Mouse (Mus musculus) forebrain, embryonic 12.5 days (tissue): ENCODE data around the gene Hectd2. TPM values are rescaled to one million over a fixed set of nuclear protein-coding genes. Genes with fewer than 3 reads are reported as not detected.

Experiments used
- ATAC-seq: fragments of 200-750 bp; cut with Nextera tagmentation; 2 replicates; pipeline ENCODE4 v1.8.0; 2017; ENCODE audit warnings: moderate TSS enrichment; ENCODE audit not compliant: low FRiP score
- H3K27ac ChIP-seq: fragments of 300-500 bp; sonication (generic); 2 replicates; pipeline ENCODE4 v1.5.1; 2016; ENCODE audit warnings: mild to moderate bottlenecking
- H3K27me3 ChIP-seq: fragments of 300-500 bp; sonication (generic); 2 replicates; pipeline ENCODE4 v1.6.1; 2016; ENCODE audit warnings: mild to moderate bottlenecking
- H3K36me3 ChIP-seq: fragments of 300-500 bp; sonication (generic); replicated peaks from 2 replicates; pipeline ENCODE4 v1.6.1; 2016; ENCODE audit warnings: mild to moderate bottlenecking
- H3K4me1 ChIP-seq: fragments of 300-500 bp; sonication (generic); 2 replicates; pipeline ENCODE4 v1.6.1; 2016
- H3K4me2 ChIP-seq: fragments of 300-500 bp; sonication (generic); 2 replicates; pipeline ENCODE4 v1.6.1; 2016; ENCODE audit warnings: mild to moderate bottlenecking, moderate library complexity
- H3K4me3 ChIP-seq: fragments of 300-500 bp; sonication (generic); replicated peaks from 2 replicates; pipeline ENCODE4 v1.5.1; 2016; ENCODE audit warnings: mild to moderate bottlenecking
- H3K9ac ChIP-seq: fragments of 300-500 bp; sonication (generic); 2 replicates; pipeline ENCODE4 v1.6.1; 2016; ENCODE audit warnings: mild to moderate bottlenecking
- H3K9me3 ChIP-seq: fragments of 300-500 bp; sonication (generic); 2 replicates; pipeline ENCODE4 v1.6.1; 2016
- WGBS: fragments of 180-500 bp; shearing (Covaris S2); methylation state at CpG from one replicate; pipeline ENCODE4 v1.1.7; 2016; 5-methylcytosine and 5-hydroxymethylcytosine counted together
- polyA plus RNA-seq: library from polyadenylated mRNA; unstranded; fragments of >200 nt; fragmentation: Nextera tagmentation; extraction: Ambion mirVana; gene quantifications from 2 replicates; pipeline ENCODE4 v1.2.1, GENCODE M21; 2016

Gene Hectd2
- polyA plus RNA-seq, 1 experiment from 2014 or later = 11.5 TPM

DNA sequence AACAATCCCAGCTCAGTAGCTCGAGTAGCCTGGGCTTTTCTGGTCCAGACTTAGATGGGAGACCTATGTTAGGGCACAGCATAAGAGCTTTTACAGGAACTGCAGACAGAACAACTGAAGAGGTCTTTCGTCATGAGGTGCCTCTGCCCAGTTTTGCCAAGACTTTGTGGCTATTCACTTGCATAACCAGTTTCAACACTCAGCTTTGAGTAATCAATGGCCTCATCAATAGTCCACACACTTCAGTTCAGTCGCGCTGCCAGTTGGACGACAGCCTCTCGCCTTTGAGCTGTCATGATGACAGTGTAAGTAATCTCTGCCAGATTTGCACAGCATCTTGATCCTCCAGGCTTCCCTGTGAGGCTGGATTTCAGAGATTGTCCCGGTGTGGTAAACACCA, 80.3 kb downstream of the Hectd2 start:
- Histone ChIP-seq H3K27me3 (no peaks in the 10 kb centered on the region), H3K9me3 (no peaks in the 10 kb centered on the region), H3K4me1 (no peaks in the 10 kb centered on the region), H3K4me2 (no peak overlapping the region), H3K36me3 (no peaks in the 10 kb centered on the region), H3K27ac (no peak overlapping the region), H3K4me3 (no peak overlapping the region), H3K9ac (no peak overlapping the region)
- ATAC-seq = no peak
- 82% methylated on average over 7 of the region's 7 CpGs for WGBS

DNA sequence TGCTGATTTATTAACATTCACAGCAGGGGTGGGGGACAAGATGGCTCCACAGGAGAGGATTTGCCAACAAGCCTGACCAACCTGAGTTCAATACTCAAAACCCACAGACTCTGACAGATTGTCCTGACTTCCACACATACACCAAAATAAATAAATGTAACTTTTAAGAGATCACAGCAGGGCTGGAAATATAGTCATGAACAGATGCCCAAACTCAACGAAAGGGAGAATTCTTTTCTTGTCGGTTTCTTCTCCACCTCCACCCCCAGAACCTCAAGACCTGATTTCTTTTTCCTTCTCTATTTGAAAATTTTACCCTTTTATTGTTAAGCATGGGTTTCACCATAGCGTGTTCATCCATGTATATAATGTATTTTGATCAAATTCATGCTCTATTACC, 82.8 kb downstream of the Hectd2 start:
- Histone ChIP-seq H3K27ac (no peak overlapping the region), H3K9me3 (no peaks in the 10 kb centered on the region), H3K4me2 (no peak overlapping the region), H3K4me1 (no peaks in the 10 kb centered on the region), H3K36me3 (no peaks in the 10 kb centered on the region), H3K9ac (no peak overlapping the region), H3K4me3 (no peak overlapping the region), H3K27me3 (no peaks in the 10 kb centered on the region)
- WGBS = 80% methylated on average over 3 of the region's 3 CpGs
- ATAC-seq = no peak

DNA sequence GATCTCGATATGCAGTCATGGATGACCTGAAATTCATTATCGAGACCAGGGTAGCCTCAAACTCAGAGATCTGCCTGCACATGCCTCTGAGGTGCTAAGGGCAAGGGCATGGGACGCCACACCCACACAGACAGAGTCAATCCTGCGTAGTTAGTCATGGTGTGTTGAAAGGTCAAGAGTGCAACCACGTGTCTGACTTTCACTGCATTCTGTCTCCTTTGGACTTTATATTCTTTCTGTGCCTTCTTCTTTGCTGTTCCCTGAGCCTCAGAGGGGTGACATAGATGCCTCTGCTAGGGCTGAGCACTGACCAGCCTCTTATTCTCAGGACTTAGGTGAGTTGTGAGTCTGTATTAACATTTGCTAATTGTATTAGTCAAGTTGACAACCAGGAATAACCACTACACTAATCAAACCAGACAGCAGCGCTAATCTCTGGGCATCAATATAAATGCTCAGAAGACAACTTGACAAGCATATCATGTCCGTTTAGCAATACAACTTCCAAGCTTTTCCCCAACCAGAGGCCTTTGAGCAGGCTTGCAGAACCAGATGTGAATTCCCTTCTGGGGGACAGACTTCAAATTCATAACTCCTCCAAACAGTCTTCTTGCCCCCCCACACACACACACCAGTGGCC, 83.6 kb downstream of the Hectd2 start:
- Histone ChIP-seq H3K4me1 (no peaks in the 10 kb centered on the region), H3K36me3 (no peaks in the 10 kb centered on the region), H3K27ac (no peak overlapping the region), H3K4me2 (no peak overlapping the region), H3K9ac (no peak overlapping the region), H3K4me3 (no peak overlapping the region), H3K9me3 (no peaks in the 10 kb centered on the region), H3K27me3 (no peaks in the 10 kb centered on the region)
- ATAC-seq = no peak
- WGBS = 86% methylated on average over 7 of the region's 7 CpGs

DNA sequence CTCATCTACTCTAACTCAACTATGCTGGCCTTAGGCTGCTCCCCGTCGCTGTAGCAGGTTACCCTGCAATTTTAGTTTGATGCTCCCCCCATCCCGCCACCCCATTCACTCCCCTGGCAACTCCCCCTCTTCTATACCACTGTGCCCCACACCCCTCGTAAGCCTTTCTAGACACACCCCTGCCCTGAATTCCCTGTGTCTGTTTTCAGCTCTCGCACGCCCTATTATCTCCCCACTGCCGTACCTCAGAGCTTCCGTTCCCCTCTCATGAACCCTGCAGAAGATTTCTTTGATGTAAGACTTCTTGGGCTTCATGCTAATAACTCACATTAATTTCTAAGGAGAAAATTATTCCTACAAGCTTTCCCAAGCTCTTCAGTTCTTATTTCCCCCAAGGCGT, 84.6 kb downstream of the Hectd2 start:
- 88% methylated on average over 9 of the region's 9 CpGs for WGBS
- Histone ChIP-seq H3K4me1 (no peaks in the 10 kb centered on the region), H3K27ac (no peak overlapping the region), H3K9ac (no peak overlapping the region), H3K4me2 (no peak overlapping the region), H3K27me3 (no peaks in the 10 kb centered on the region), H3K4me3 (no peak overlapping the region), H3K36me3 (no peaks in the 10 kb centered on the region), H3K9me3 (no peaks in the 10 kb centered on the region)
- ATAC-seq = no peak

DNA sequence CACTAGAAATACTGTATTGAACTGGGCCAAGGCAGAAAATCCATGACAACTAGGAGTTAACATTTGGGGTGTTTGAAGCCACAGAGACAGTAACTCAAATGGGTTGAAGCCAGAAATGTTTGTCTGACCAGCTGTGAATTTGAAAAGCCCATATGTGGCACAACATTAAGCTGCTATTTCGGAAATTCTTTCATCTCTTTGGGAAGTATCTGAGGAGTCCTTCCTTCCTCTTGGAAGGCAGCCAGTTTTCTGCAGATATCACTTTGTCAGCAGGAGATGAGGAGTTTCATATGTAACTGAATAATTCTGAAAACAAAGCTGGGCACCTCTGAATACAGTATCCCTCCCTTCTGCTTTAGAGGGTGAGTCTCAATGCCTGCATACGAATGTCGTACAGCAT, 86.7 kb downstream of the Hectd2 start:
- 93% methylated on average over 3 of the region's 3 CpGs for WGBS
- no peak for ATAC-seq
- Histone ChIP-seq H3K27ac (no peak overlapping the region), H3K9ac (no peak overlapping the region), H3K27me3 (no peaks in the 10 kb centered on the region), H3K4me2 (no peak overlapping the region), H3K9me3 (no peaks in the 10 kb centered on the region), H3K4me1 (no peaks in the 10 kb centered on the region), H3K4me3 (no peak overlapping the region), H3K36me3 (no peaks in the 10 kb centered on the region)

DNA sequence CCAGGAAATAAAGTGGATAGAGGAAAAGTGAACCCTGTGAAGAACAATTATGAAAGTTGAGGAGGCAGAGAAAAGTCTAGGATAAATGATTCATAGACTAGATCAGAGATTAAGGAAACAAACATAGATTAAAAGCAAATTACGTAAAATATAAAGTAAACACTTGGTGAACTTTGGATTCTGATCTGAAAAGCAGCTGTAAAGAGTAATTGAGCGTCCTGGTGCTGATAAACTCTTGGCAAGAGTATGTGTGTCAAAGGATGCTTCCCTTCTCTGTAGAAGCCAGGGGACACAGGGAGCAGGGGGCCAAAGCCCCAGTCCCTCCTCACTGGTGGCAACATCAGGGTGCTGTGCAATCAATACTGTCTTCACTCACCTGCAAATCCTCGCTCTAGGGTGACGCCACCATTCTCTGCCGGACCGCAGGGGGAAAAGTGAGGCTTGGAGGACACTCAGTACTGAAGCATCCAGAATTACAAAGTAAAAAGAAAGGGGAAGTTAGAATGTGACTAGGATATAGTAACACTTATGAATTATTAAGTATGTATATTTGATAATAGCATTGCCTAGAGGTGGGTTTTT, 91.0 kb downstream of the Hectd2 start:
- no peaks in the 10 kb centered on the region for H3K4me1 ChIP-seq

DNA sequence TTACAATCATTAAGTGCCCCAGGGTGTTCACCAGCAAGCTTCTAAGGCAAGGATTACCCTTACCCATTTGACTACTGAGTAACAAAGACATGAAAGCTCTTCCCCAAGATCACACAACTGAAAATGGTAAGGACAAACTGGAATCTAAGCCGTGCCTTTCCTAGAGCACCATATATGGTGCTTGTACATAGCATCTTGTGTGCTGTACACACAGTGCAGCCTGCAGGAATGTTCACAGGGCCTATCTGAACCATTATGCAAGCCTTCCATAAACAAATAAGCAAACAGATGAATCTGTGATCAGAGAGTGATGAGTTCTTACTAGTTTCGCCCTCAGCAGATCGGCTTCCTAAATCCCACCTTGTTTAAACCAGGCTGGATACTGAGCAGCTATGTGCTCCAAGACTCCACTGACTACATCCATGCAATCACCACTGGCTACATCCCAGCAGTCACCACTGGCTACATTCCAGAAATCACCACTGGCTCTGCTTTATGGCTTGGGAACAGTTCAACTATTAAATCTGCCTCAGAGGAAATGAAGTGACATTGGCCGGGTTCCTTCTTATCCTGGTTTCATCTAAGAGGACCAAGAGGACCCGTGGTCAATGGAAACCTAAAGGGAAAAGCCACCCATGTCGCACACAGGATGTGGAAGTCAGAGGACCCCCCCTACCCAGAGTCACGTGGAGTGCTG, 91.8 kb downstream of the Hectd2 start:
- no peak overlapping the region for H3K4me2 ChIP-seq
- no peaks in the 10 kb centered on the region for H3K4me1 ChIP-seq
- 92% methylated on average over 7 of the region's 7 CpGs for WGBS
- H3K9ac ChIP-seq = no peak overlapping the region
- ATAC-seq = no peak
- no peaks in the 10 kb centered on the region for H3K36me3 ChIP-seq
- H3K27ac ChIP-seq = no peak overlapping the region
- no peaks in the 10 kb centered on the region for H3K9me3 ChIP-seq
- H3K27me3 ChIP-seq = no peaks in the 10 kb centered on the region
- no peak overlapping the region for H3K4me3 ChIP-seq

More for the DNA sequence above, 91.0 kb downstream of the Hectd2 start:
- WGBS = 92% methylated on average over 6 of the region's 6 CpGs
- Histone ChIP-seq H3K9ac (no peak overlapping the region), H3K4me2 (no peak overlapping the region), H3K36me3 (no peaks in the 10 kb centered on the region), H3K9me3 (no peaks in the 10 kb centered on the region), H3K27me3 (no peaks in the 10 kb centered on the region), H3K4me3 (no peak overlapping the region), H3K27ac (no peak overlapping the region)
- ATAC-seq = no peak

DNA sequence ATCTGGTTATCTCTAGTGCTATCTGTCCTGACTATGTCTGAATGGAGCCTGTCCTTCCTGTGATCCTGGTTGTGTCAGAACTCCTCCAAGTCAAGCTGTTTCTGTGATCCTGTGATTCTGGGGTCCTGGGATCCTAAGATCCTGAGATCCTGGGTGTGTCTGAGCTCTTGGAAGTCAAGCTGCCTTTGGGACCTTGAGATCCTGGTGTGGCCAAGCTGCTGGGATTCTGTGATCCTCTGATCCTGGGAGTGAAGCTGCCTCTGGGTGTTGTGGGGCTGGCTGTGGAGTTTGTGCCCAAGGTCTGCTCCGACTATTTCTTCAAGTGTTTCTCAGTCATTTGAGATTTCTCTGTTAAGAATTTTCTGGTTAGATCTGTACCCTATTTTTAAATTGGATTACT, 98.2 kb downstream of the Hectd2 start:
- no peak for ATAC-seq
- no peak overlapping the region for H3K4me3 ChIP-seq
- 91% methylated on average over 1 of the region's 1 CpGs for WGBS

DNA sequence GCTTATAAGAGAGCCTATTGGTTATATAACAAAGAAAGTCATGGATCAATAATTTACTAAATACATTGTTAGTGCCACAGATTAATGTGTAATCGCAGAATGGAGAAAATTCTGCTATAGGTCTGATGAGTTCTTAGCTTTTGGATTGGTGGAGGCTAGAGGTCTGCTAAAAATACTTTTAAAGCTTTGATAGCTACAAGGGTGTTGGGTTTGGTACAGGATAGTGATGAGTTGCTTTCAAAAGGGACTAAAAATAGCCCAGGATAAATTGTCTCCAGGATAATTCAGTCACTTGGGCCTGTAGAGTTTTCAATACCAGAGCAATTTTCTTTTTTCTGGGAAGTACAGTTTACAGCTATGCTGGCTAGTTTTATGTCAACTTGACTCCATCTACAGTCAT, 108.3 kb downstream of the Hectd2 start:
- WGBS = 100% methylated on average over 1 of the region's 1 CpGs
- Histone ChIP-seq H3K4me3 (no peak overlapping the region), H3K4me1 (no peaks in the 10 kb centered on the region), H3K36me3 (no peaks in the 10 kb centered on the region), H3K27ac (no peak overlapping the region), H3K27me3 (no peaks in the 10 kb centered on the region), H3K9me3 (no peaks in the 10 kb centered on the region), H3K9ac (no peak overlapping the region), H3K4me2 (no peak overlapping the region)
- no peak for ATAC-seq

More for the DNA sequence above, 98.2 kb downstream of the Hectd2 start:
- Histone ChIP-seq H3K9ac (no peak overlapping the region), H3K27ac (no peak overlapping the region), H3K36me3 (no peaks in the 10 kb centered on the region), H3K4me2 (no peak overlapping the region), H3K4me1 (no peaks in the 10 kb centered on the region), H3K27me3 (no peaks in the 10 kb centered on the region), H3K9me3 (no peaks in the 10 kb centered on the region)

DNA sequence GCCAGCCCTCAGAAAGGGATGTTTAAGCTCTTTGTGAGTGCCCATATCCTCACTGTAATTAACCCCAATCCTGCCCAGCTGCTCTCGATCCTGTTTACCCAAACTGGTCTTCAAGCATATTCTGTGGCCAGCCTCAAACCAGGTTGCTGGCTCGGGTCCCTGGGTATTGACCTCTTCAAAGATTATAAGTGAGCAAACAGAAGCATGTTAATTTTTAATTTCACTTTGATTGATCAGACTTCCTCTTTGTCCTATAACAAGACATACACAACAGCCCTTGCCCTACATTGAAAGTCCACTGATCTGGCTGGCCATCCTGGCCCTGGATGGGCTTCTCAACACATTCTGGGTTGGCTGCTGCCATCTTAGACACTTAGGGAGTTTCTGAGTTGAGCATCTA, 109.5 kb downstream of the Hectd2 start:
- Histone ChIP-seq H3K9me3 (no peaks in the 10 kb centered on the region), H3K27me3 (no peaks in the 10 kb centered on the region), H3K36me3 (no peaks in the 10 kb centered on the region), H3K4me2 (no peak overlapping the region), H3K9ac (no peak overlapping the region), H3K27ac (no peak overlapping the region), H3K4me3 (no peak overlapping the region), H3K4me1 (peaks cover 4% of the 10 kb centered on the region; the same call in 1 of the 2 replicates)
- ATAC-seq = no peak
- WGBS = 84% methylated on average over 2 of the region's 2 CpGs

DNA sequence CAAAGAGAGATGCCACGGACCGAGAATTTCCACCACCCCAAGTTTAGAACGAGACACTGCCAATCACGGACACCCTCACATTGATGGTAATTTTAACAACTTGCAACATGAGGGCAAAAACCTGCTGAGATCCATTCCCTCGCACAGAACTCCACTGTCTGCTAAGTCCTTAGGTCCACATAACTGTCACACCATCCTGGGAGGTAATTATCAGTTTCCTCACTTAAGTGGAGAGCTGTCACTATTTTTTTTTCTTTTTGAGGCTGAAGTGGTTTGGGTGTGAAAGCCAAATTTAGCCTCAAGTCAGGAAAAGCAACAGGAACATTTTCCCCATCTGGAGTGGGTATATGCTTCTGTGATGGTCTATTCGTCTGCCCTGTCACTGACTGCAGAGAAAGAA, 110.0 kb downstream of the Hectd2 start:
- Histone ChIP-seq H3K4me3 (no peak overlapping the region), H3K36me3 (no peaks in the 10 kb centered on the region), H3K4me2 (no peak overlapping the region), H3K4me1 (peaks cover 9% of the 10 kb centered on the region; the same call in 1 of the 2 replicates), H3K9me3 (no peaks in the 10 kb centered on the region), H3K27me3 (no peaks in the 10 kb centered on the region), H3K27ac (no peak overlapping the region), H3K9ac (no peak overlapping the region)
- 72% methylated on average over 6 of the region's 6 CpGs for WGBS
- no peak for ATAC-seq

DNA sequence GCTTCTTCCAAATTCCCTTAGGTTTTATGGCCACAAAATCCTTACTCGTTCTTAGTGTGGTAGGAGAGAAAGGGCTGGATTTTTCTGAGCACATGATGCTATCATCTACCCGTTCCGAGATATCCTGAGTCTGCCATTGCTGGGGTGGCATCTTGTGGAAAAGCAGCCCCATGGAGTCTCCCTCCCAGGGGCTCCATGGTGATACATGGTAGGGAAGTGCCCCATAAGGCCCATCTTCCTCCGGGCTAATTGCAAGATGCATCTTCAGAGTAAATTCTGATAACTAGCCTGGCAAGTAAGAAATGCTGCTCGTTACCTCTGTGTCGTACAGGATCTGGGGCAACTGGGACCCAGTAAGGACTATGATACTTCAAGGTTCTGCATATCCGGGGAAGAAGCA, 110.8 kb downstream of the Hectd2 start:
- Histone ChIP-seq H3K4me1 (peaks cover 17% of the 10 kb centered on the region; the same call in 1 of the 2 replicates), H3K9ac (no peak overlapping the region), H3K4me2 (no peak overlapping the region), H3K27ac (no peak overlapping the region), H3K9me3 (no peaks in the 10 kb centered on the region), H3K36me3 (no peaks in the 10 kb centered on the region), H3K27me3 (no peaks in the 10 kb centered on the region), H3K4me3 (no peak overlapping the region)
- ATAC-seq = no peak
- 82% methylated on average over 7 of the region's 7 CpGs for WGBS

DNA sequence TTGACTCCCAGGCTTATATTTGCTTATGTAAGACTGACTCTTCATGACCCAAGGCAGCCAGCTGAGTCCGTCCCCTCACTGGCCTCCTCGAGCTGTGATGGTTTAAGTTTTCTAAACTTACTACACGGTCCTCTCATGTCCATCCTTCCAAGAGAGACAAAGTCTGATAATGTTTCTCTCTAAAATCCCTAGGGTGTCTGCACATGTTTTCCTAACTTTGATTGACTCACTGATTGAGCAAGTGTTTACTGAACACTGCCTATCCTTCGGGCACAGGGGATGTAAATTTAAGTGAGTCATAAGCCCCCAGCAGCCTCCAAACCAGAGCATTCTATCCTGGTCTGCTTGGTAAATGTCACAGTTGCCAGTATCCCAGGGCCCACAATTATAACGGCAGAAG, 111.2 kb downstream of the Hectd2 start:
- no peak overlapping the region for H3K27ac ChIP-seq
- no peak overlapping the region for H3K4me3 ChIP-seq
- WGBS = 84% methylated on average over 5 of the region's 5 CpGs
- no peak overlapping the region for H3K9ac ChIP-seq
- no peak overlapping the region for H3K4me2 ChIP-seq
- ATAC-seq = no peak
- no peaks in the 10 kb centered on the region for H3K36me3 ChIP-seq
- no peaks in the 10 kb centered on the region for H3K9me3 ChIP-seq
- no peaks in the 10 kb centered on the region for H3K27me3 ChIP-seq
- H3K4me1 ChIP-seq = peaks cover 21% of the 10 kb centered on the region
